Mouse (Mus musculus) R1 (cell line): Measurements from ENCODE around the gene Gid4.

Source experiments
- DNase-seq: peaks from one replicate; pipeline ENCODE4 v3.0.0-alpha.2; 2018; ENCODE audit warnings: low read depth, low spot score

Gene Gid4

DNA sequence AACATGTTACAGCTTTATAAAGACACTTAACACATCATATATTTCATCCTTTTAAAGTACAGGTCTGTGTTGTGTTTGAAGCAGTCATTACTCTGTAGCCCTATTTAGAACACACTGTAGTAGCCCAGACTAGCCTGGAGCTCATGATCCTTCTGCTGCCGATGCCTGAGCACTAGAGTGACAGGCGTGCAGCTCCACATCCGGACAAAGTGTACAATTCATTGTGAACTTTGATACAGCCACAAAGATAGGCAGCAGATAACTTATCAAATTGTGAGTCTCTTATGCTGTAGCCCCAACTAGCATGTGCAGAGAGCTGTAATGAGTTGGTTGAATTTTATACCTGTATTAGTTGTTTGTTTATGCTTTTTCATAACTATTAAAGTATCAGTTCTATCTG is 10.7 kb downstream of the Gid4 start:
- DNase-seq = no peak

GRCm38 (mm10) chr11:60433501-60433900 is 16.6 kb downstream of the Gid4 start:
- no peak for DNase-seq

- DNase-seq = no peak
Observed at GRCm38 (mm10) chr11:60435133-60435532, 18.2 kb downstream of the Gid4 start.

GRCm38 (mm10) chr11:60436618-60437017 is 19.7 kb downstream of the Gid4 start:
- DNase-seq = no peak

DNA sequence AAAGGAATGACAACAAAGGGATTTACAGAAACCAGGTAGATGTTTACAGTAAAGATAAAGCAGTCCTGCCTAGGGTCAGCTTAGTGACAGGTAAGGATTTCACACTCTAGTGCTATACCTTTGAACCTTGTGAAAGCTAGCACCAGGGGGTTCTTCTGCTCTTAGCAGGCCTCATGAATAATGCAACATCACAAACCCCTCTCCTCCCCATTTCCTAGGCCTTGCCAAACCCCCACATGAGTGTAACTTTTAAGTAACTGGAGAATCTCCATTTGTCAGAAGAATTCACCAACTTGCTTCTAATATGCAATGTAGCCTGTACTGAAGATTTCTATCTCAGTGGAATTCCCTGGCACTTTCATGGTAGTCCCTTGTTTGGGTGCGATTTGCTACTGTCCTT is 22.7 kb downstream of the Gid4 start:
- DNase-seq = peak; percentile 92

DNA sequence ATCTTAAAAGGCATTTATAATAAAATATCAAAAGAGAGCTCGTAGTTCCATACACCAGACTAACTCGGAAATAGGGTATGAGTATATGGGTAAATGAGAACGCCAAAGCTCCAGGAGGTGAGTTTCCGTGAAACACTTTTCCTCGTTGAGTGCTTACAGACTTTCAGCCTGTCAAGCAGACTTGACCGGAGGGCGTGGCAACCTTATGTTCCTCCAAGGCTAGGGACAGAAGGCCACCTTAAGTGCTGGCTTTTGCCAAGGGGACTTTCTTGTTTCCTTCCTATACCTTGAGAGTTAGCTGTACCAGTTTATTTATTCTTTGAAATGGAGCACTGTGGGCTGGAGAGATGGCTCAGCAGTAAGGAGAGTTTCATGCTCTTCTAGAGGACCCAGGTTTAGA is 23.2 kb downstream of the Gid4 start:
- DNase-seq = peak; percentile 89

GRCm38 (mm10) chr11:60442896-60443295 is 26.0 kb downstream of the Gid4 start:
- DNase-seq = no peak

GRCm38 (mm10) chr11:60444007-60444406 is 27.1 kb downstream of the Gid4 start:
- peak; percentile 65 for DNase-seq

DNA sequence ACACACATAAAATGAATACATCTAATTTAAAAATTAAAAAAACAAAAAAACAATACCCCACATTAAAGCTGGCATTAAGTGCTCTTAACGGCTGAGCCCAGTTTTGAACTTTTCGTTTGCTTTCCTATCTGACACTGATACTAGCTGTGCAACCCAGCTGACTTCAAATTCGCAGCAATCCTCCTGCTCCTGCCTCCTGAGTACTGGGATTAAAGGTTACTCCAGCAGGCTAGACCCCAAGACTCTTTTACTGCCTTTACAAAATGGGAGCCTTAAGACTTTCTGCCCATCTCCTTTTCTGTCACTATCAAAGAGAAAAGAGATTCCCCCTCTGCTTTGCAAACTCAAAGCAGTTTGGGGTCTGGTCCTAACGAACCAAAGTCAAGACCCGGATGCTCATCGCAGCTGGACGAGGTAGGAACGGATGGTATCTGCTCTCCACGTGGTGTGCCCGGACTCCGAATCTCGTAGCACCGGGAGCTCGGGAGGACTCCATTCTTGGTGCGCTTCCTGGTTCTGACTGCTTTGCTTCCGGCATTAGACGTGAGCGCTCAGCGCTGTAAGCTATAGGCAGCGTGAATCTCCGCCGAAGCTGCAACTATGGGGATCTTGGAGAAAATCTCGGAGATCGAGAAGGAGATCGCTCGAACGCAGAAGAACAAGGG is 37.3 kb downstream of the Gid4 start, which contains the start of gene Drg2:
TSS of gene Drg2 (plus strand) at position 512 of the 665 bp plus-strand sequence.
- peak; percentile 96 for DNase-seq

- no peak for DNase-seq
Observed at GRCm38 (mm10) chr11:60454745-60455087, 37.8 kb downstream of the Gid4 start.

GRCm38 (mm10) chr11:60457973-60458372 is 41.0 kb downstream of the Gid4 start:
- peak; percentile 60 for DNase-seq

DNA sequence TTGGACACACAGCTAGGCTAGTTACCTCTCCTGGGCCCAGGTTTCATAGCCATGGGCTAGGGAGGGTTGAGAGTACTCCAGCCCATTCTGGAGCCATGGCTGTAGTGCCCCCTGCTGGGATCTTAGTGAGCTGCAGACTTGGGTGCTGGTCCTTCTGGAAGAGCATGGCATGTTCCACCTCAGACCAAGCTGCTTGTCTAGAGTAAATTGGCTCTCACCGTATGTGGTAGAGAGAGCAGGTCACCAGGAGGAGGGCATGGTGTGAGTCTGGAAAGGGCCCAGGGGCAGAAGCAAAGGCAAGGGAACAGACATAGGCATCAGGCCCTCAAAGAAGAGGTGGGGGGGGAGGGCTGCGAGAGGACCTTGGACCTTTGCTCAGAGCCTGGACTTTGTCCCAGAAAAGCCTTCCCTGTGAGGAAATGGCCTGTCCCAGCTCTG is 49.0 kb downstream of the Gid4 start:
- peak; percentile 66 for DNase-seq

DNA sequence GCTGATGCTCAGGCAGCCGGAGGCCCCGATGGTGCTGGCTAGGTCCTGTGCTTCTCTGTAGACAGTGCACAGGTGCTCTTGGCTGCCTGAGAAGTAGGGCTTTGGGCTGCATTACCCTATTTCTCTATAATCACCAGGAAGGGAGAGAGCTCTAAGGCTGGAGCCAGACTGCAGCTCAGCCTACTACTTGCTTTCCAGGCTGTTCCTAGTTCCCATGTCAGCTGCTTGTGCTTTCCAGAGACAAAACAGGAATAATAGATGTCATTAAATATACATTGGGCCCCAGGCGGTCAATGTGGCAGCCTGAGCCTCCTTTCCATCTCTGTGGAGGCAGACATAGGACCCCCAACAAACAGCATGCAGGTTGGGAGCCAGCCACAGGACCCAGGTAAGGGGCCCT is 52.1 kb downstream of the Gid4 start, which contains the start of gene Myo15:
TSS of gene Myo15 (plus strand) at position 301 of the 400 bp plus-strand sequence.
- DNase-seq = no peak

GRCm38 (mm10) chr11:60470743-60471142 is 53.8 kb downstream of the Gid4 start:
- peak; percentile 60 for DNase-seq

- peak; percentile 65 for DNase-seq
Observed at GRCm38 (mm10) chr11:60474534-60474933, 57.6 kb downstream of the Gid4 start.

DNA sequence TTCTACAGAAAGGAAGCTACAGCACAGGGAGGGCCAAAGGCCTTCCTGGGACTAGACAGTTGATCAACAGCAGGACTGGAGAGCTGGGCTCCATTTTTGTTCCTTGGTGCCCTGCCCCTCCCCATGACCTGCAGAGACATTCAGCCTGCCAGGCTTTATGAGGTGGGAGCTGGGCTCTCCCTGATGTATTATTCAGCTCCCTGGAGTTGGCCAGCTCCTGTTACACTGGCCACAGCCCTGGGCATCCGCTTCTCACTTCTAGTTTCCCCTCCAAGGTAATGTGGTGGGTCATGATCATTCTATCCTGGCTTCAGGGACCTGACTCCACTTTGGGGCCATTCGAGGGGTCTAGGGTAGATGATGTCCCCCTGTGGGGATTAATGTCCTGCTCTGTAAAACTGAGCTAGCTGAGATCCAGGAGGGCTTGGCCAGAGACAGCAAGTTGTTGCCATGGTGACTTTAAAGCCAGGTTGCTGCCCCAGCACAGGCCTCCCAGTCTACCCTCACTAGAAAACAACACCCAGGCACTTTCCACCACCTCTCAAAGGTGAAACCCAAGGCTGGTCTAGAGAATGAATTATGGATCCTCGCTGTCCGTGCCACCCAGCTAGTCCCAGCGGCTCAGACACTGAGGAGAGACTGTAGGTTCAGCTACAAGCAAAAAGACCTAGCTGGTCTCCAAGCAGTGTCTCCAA is 58.9 kb downstream of the Gid4 start:
- no peak for DNase-seq

- peak; percentile 86 for DNase-seq
Observed at GRCm38 (mm10) chr11:60478121-60478520, 61.2 kb downstream of the Gid4 start.

DNA sequence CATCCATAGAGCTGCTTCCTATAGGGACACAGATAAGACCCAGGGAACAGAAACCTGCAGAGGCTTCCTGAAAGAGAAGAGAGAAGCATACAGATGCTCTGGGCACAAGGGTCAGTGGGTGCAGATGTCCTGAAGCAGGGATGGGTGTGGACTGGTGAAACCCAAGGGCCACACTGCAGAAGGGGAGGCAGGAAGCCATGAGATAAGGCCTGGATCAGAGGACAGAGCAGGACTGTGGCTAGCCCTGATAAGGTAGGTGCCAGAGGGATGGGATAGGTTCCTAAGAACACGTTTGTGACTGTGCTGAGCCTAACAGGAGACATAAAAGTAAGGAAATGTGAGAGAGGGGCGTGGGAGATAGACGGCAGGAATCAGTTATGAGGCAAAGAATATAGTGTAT is 69.3 kb downstream of the Gid4 start:
- DNase-seq = no peak

GRCm38 (mm10) chr11:60492726-60493125 is 75.8 kb downstream of the Gid4 start:
- DNase-seq = no peak

- no peak for DNase-seq
Observed at GRCm38 (mm10) chr11:60495692-60496091, 78.7 kb downstream of the Gid4 start.
